Mouse (Mus musculus) liver, postnatal 0 days (tissue): ENCODE measurements around the gene Gkn2.

ENCODE experiments used
- CTCF ChIP-seq: sonication (generic); IDR thresholded peaks from 2 replicates; pipeline ENCODE4 v1.5.1; 2016; ENCODE audit warnings: antibody characterized with exemption, low read depth
- EP300 ChIP-seq: IDR thresholded peaks from 2 replicates; pipeline ENCODE4 v1.6.1; 2016; ENCODE audit warnings: antibody characterized with exemption, low read depth, mild to moderate bottlenecking

DNA sequence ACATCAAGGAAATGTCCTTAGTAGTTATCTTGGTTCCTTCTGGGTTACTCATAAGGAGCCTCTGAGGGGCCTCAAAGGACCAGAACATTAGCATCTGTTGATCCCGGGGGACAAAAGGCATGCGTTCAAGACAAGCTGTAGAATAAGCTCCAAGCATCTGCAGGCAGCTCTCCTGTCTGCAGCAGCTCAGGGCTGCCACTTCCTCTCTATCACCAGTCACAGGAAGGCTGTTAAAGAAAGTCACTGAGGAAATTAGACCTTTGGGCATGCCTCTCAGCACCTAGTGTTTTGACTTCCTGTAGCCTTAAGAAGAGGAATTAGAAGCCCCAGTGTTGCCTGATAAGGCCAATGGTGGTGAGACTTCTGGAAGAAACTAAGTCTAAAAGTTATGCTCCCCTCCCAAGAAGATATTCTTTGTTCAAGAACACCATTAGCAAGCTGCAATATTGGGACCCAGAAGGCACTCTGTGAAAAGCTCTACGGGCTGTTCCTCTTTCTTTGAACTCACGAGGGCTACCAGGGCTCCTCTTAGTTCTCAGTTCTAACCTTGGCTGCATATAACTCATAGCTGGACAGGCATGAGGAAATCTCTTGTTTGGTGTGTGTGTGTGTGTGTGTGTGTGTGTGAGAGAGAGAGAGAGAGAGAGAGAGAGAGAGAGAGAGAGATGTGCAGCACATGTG is 26.9 kb downstream of the Gkn2 start:
- TF ChIP-seq EP300 (no peak), CTCF (no peak)
